Mouse (Mus musculus): ENCODE results near the gene Pced1b. TPM values are rescaled to one million over a fixed set of nuclear protein-coding genes. Genes with fewer than 3 reads are reported as not detected.
A peak's percentile ranks its signal among the peaks of the same experiment; 100 is the strongest.

Pced1b gene
- polyA plus RNA-seq, 1 experiment from 2014 or later = 4.5 TPM

DNA sequence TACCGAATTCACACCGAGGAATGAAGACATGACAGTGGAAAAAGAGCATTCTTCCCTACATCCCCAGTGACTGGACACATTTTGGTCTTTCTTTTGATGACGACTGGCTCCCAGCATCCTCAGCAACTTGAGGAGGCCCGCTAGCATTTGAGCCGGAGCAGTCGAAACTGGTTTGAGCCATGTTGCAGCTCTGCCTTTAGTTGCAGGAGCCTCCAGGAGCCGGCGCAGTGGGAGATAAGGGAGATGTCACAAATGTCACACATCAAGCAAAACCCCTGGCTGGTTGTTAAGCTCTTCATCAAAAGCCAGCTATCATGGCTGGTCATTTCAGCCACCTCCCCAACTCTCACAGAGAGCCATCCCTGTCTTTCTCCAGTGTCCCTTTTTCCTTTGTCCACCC lies 157.6 kb downstream of the Pced1b start:
- Histone ChIP-seq H3K9me3 (ENCODE audit: control insufficient read depth, low read length) (no peaks in the 10 kb centered on the region), H3K27ac (ENCODE audit: low read depth, low read length) (no peak overlapping the region), H3K4me3 (ENCODE audit: low read length) (no peak overlapping the region), H3K36me3 (ENCODE audit: control insufficient read depth, insufficient read depth, low read length) (no peaks in the 10 kb centered on the region), H3K4me2 (ENCODE audit: low read length) (no peak overlapping the region), H3K27me3 (replicated peaks; ENCODE audit: control insufficient read depth, insufficient read depth, low read length) (no peaks in the 10 kb centered on the region), H3K9ac (ENCODE audit: low read depth, low read length) (no peak overlapping the region), H3K4me1 (ENCODE audit: control insufficient read depth, insufficient read depth, low read depth, low read length) (no peaks in the 10 kb centered on the region)
- 86% methylated on average over 8 of the region's 8 CpGs for WGBS
- no peak for ATAC-seq

DNA sequence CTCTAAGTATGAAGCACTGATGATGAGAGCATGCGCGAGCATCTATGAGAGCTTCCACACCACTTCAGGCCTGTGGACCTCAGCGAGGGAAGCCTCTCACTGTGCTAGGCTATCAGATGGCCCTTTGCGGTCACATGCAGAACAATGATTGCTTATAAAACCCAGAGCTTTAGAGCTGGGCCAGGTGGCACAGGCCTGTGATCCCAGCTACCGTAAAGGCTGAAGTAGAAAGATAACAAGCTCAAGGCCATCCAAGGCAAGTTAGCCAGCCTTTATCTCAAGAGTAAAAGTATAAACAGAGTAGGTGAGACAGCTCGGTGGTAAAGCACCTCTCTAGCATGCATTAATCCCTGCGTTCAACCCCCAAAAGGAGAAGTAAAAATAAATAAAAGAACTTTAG lies 158.1 kb downstream of the Pced1b start:
- no peaks in the 10 kb centered on the region for H3K27me3 ChIP-seq (replicated peaks; ENCODE audit: control insufficient read depth, insufficient read depth, low read length)
- no peaks in the 10 kb centered on the region for H3K9me3 ChIP-seq (ENCODE audit: control insufficient read depth, low read length)
- no peaks in the 10 kb centered on the region for H3K36me3 ChIP-seq (ENCODE audit: control insufficient read depth, insufficient read depth, low read length)
- H3K4me1 ChIP-seq (ENCODE audit: control insufficient read depth, insufficient read depth, low read depth, low read length) = no peaks in the 10 kb centered on the region
- no peak overlapping the region for H3K4me3 ChIP-seq (ENCODE audit: low read length)
- 96% methylated on average over 7 of the region's 7 CpGs for WGBS
- H3K4me2 ChIP-seq (ENCODE audit: low read length) = no peak overlapping the region
- no peak for ATAC-seq
- H3K9ac ChIP-seq (ENCODE audit: low read depth, low read length) = no peak overlapping the region
- no peak overlapping the region for H3K27ac ChIP-seq (ENCODE audit: low read depth, low read length)

DNA sequence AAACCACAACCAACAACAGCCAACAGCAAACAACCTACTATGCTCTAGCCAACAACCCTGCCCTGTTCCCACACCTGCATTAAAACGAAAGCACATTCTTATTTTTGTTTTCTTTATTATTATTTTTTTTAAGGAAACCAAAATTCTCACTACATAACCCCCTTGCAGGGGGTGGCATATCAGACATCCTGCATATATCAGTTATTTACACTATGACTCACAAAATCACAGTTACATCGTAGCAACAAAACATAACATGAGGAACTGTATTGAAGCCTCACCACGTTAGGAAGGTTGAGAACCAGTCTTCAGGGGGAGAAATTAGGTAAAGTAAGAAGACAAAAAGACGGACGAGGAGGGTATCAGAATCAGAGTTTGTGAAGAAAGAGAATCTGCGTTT lies 159.2 kb downstream of the Pced1b start:
- no peaks in the 10 kb centered on the region for H3K27me3 ChIP-seq (replicated peaks; ENCODE audit: control insufficient read depth, insufficient read depth, low read length)
- WGBS = 84% methylated on average over 6 of the region's 6 CpGs
- H3K27ac ChIP-seq (ENCODE audit: low read depth, low read length) = no peak overlapping the region
- no peaks in the 10 kb centered on the region for H3K4me1 ChIP-seq (ENCODE audit: control insufficient read depth, insufficient read depth, low read depth, low read length)
- no peak for ATAC-seq
- H3K4me3 ChIP-seq (ENCODE audit: low read length) = no peak overlapping the region
- H3K4me2 ChIP-seq (ENCODE audit: low read length) = no peak overlapping the region
- H3K36me3 ChIP-seq (ENCODE audit: control insufficient read depth, insufficient read depth, low read length) = no peaks in the 10 kb centered on the region
- H3K9ac ChIP-seq (ENCODE audit: low read depth, low read length) = no peak overlapping the region
- H3K9me3 ChIP-seq (ENCODE audit: control insufficient read depth, low read length) = no peaks in the 10 kb centered on the region

DNA sequence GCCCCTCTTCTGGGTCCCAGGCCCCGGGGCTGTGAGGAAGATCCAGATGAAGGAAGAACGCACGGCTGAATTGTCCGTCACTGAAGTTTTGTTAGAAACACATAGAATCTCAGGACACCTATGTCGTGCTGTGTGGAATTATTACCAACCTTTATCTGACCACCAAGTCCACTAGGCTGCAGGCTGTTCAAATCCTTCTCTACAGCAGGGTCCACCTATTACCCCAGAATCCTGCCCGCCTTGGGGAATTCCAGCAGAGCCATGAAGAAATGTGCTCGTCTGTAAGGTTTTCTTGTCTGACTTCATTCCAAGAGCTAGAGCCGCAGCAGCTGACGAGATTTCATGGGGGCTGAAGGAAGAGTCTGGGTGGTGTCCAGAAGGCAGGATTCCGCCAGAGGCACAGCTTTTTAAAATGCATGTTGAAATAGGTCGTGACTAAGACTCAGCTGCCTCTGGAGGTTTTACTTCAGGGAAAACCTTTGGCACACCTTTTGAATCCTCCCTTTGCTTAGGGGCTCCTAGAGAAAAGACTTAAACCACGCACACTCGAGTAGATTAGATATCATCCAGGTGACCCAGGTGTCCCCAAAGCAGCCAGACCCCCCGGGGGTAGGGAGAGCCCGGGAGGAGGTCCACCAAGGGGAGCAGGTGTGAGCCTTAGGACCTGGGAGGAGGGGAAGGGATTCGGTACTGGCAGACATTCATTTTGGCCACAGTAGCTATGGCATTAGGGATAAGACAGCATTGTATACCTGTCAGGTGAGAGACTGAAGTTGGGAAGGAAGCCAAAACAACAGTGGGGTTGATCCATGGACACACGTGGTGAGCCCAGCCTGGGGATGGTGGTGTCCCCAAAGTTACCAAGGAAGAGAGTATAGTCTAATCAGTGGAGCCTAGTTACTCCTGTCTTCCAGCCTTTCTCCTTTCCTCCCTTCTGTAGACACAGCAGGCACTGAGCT lies 160.9 kb downstream of the Pced1b start:
- ATAC-seq = no peak
- H3K9ac ChIP-seq (ENCODE audit: low read depth, low read length) = no peak overlapping the region
- no peaks in the 10 kb centered on the region for H3K36me3 ChIP-seq (ENCODE audit: control insufficient read depth, insufficient read depth, low read length)
- H3K4me2 ChIP-seq (ENCODE audit: low read length) = no peak overlapping the region
- no peaks in the 10 kb centered on the region for H3K9me3 ChIP-seq (ENCODE audit: control insufficient read depth, low read length)
- H3K4me3 ChIP-seq (ENCODE audit: low read length) = no peak overlapping the region
- H3K27ac ChIP-seq (ENCODE audit: low read depth, low read length) = no peak overlapping the region
- H3K27me3 ChIP-seq (replicated peaks; ENCODE audit: control insufficient read depth, insufficient read depth, low read length) = no peaks in the 10 kb centered on the region
- 68% methylated on average over 17 of the region's 17 CpGs for WGBS
- no peaks in the 10 kb centered on the region for H3K4me1 ChIP-seq (ENCODE audit: control insufficient read depth, insufficient read depth, low read depth, low read length)

GRCm38 (mm10) chr15:97411136-97411535 lies 164.2 kb downstream of the Pced1b start:
- H3K4me1 ChIP-seq (ENCODE audit: control insufficient read depth, insufficient read depth, low read depth, low read length) = no peaks in the 10 kb centered on the region

DNA sequence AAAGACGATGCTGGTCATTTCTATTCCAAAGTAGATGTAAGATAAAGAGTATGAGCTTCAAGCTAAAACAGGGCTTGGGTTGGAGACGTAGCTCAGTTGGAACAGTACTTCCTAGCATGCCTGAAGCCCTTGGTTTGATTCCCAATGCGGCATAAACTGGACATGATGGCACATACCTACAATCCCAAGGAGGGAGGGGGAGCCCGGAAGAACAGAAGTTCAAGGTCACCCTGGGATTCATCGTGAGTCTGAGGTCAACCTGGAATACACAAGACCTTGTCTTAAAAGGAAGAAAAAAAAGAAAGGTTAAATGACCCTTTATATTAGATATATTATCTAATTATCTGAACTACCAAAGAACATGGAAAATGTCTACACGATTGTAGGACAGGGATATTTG lies 164.8 kb downstream of the Pced1b start:
- no peak overlapping the region for H3K4me3 ChIP-seq (ENCODE audit: low read length)
- no peak for ATAC-seq
- H3K36me3 ChIP-seq (ENCODE audit: control insufficient read depth, insufficient read depth, low read length) = no peaks in the 10 kb centered on the region
- H3K4me1 ChIP-seq (ENCODE audit: control insufficient read depth, insufficient read depth, low read depth, low read length) = no peaks in the 10 kb centered on the region
- H3K4me2 ChIP-seq (ENCODE audit: low read length) = no peak overlapping the region
- H3K27ac ChIP-seq (ENCODE audit: low read depth, low read length) = no peak overlapping the region
- WGBS = 94% methylated on average over 6 of the region's 6 CpGs
- no peaks in the 10 kb centered on the region for H3K27me3 ChIP-seq (replicated peaks; ENCODE audit: control insufficient read depth, insufficient read depth, low read length)
- H3K9me3 ChIP-seq (ENCODE audit: control insufficient read depth, low read length) = 0 out of 2 replicates have a peak, but pooled peaks cover 3% of the 10 kb centered on the region
- H3K9ac ChIP-seq (ENCODE audit: low read depth, low read length) = no peak overlapping the region

More at GRCm38 (mm10) chr15:97411136-97411535, 164.2 kb downstream of the Pced1b start:
- Histone ChIP-seq H3K4me2 (ENCODE audit: low read length) (no peak overlapping the region), H3K36me3 (ENCODE audit: control insufficient read depth, insufficient read depth, low read length) (no peaks in the 10 kb centered on the region), H3K9ac (ENCODE audit: low read depth, low read length) (no peak overlapping the region), H3K9me3 (ENCODE audit: control insufficient read depth, low read length) (0 out of 2 replicates have a peak, but pooled peaks cover 3% of the 10 kb centered on the region), H3K27ac (ENCODE audit: low read depth, low read length) (no peak overlapping the region), H3K4me3 (ENCODE audit: low read length) (no peak overlapping the region), H3K27me3 (replicated peaks; ENCODE audit: control insufficient read depth, insufficient read depth, low read length) (no peaks in the 10 kb centered on the region)
- no peak for ATAC-seq
- WGBS = 82% methylated on average over 2 of the region's 2 CpGs

GRCm38 (mm10) chr15:97412308-97412707 lies 165.4 kb downstream of the Pced1b start:
- H3K27me3 ChIP-seq (replicated peaks; ENCODE audit: control insufficient read depth, insufficient read depth, low read length) = no peaks in the 10 kb centered on the region
- ATAC-seq = no peak
- no peak overlapping the region for H3K4me3 ChIP-seq (ENCODE audit: low read length)
- H3K4me2 ChIP-seq (ENCODE audit: low read length) = no peak overlapping the region
- 0 out of 2 replicates have a peak, but pooled peaks cover 3% of the 10 kb centered on the region for H3K9me3 ChIP-seq (ENCODE audit: control insufficient read depth, low read length)
- H3K4me1 ChIP-seq (ENCODE audit: control insufficient read depth, insufficient read depth, low read depth, low read length) = no peaks in the 10 kb centered on the region
- H3K27ac ChIP-seq (ENCODE audit: low read depth, low read length) = no peak overlapping the region
- no peaks in the 10 kb centered on the region for H3K36me3 ChIP-seq (ENCODE audit: control insufficient read depth, insufficient read depth, low read length)
- H3K9ac ChIP-seq (ENCODE audit: low read depth, low read length) = no peak overlapping the region
- 92% methylated on average over 8 of the region's 8 CpGs for WGBS

DNA sequence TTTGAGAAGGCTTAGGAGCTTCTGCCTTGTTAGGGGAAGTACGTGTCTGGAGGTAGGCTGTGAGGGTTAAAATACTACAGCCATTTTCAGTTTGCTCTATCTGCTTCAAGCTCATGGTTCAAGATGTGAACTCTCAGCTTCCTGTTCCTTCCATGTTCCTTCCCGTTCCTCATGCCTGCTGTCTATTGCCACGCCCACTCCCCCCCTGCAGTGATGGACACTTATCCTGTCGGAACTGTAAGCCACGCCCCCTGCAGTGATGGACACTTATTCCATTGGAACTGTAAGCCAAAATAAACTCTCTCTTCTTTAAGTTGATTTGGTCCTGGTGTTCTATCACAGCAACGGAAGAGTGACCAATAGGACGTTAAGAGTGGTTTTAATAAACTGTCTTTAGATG lies 166.0 kb downstream of the Pced1b start:
- no peak overlapping the region for H3K9ac ChIP-seq (ENCODE audit: low read depth, low read length)
- no peak overlapping the region for H3K4me2 ChIP-seq (ENCODE audit: low read length)
- no peaks in the 10 kb centered on the region for H3K4me1 ChIP-seq (ENCODE audit: control insufficient read depth, insufficient read depth, low read depth, low read length)
- H3K27me3 ChIP-seq (replicated peaks; ENCODE audit: control insufficient read depth, insufficient read depth, low read length) = no peaks in the 10 kb centered on the region
- no peak overlapping the region for H3K27ac ChIP-seq (ENCODE audit: low read depth, low read length)
- WGBS = 84% methylated on average over 7 of the region's 7 CpGs
- ATAC-seq = no peak
- no peaks in the 10 kb centered on the region for H3K36me3 ChIP-seq (ENCODE audit: control insufficient read depth, insufficient read depth, low read length)
- H3K4me3 ChIP-seq (ENCODE audit: low read length) = no peak overlapping the region
- 0 out of 2 replicates have a peak, but pooled peaks cover 3% of the 10 kb centered on the region for H3K9me3 ChIP-seq (ENCODE audit: control insufficient read depth, low read length)

DNA sequence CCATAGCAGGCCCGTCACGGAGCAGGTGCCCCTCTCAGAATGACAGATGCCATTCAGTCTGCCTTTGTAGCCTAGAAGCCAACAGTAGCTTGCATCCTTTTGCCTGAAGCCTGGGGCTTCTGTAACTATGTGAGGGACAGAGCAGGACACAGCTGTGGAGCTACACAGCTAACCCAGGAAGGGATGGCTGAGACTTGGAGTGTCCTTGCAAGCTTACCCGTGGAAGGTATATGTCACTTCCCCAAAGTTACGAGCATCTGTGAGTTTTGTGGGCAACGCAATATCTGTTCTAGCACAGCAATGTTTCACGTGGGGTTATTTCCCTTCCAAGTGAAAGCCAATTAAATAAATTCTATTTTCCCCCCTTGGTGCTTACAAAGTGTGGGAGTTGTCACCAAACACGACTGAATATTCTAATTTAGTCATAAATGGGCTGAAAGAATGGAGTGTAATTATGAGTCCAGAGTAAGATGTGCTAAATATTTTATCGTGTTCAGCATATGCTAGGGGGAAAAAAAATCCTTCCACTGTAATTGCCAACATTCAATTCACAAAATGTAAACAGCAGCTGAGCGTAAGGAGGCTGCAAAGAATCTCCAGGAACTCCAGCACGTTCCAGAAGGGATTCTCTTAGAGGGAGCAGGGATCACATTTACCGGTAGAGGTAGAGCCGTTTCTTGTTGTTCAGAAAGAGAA lies 168.0 kb downstream of the Pced1b start:
- H3K9me3 ChIP-seq (ENCODE audit: control insufficient read depth, low read length) = 0 out of 2 replicates have a peak, but pooled peaks cover 3% of the 10 kb centered on the region
- H3K36me3 ChIP-seq (ENCODE audit: control insufficient read depth, insufficient read depth, low read length) = no peaks in the 10 kb centered on the region
- ATAC-seq = no peak
- H3K4me2 ChIP-seq (ENCODE audit: low read length) = no peak overlapping the region
- peak overlapping the region; percentile 13; the same call in 1 of the 2 replicates for H3K27ac ChIP-seq (ENCODE audit: low read depth, low read length)
- no peak overlapping the region for H3K4me3 ChIP-seq (ENCODE audit: low read length)
- no peaks in the 10 kb centered on the region for H3K27me3 ChIP-seq (replicated peaks; ENCODE audit: control insufficient read depth, insufficient read depth, low read length)
- no peak overlapping the region for H3K9ac ChIP-seq (ENCODE audit: low read depth, low read length)
- WGBS = 74% methylated on average over 12 of the region's 12 CpGs
- H3K4me1 ChIP-seq (ENCODE audit: control insufficient read depth, insufficient read depth, low read depth, low read length) = no peaks in the 10 kb centered on the region

Measured in hindbrain, embryonic 16.5 days (tissue).